ENCODE assay signal across 8 mouse cellular contexts in genomic region chr5:14514631-14515523, GRCm38 (mm10). TPM values are rescaled to one million over a fixed set of nuclear protein-coding genes. Genes with fewer than 3 reads are reported as not detected.
DNase-seq lines count a peak whose midpoint lies in the region.

TSS of gene Pclo (plus strand) at chr5:14514918.

- DNase-seq in Muller cell, postnatal 12 days (ENCODE audit: inconsistent ontology term) = peak; percentile 94
- peak; percentile 95 for DNase-seq in cerebellum, adult 9-10 months
- peak; percentile 93 to 95 for DNase-seq in frontal cortex, adult 2 months (ENCODE audit: extremely low spot score in 1 of 2, low spot score in 1 of 2)
- peak; percentile 94 for DNase-seq in hindbrain, embryonic 10.5 days (ENCODE audit: low spot score)
- DNase-seq in layer of hippocampus, adult 8-10 months (ENCODE audit: low spot score in 2 of 2) = peak; percentile 91 to 92
- peak; percentile 75 to 76 for DNase-seq in lung, adult 18-20 months
- peak; percentile 60 for DNase-seq in ovary, postnatal 10 days (ENCODE audit: low spot score)
- DNase-seq in urinary bladder, adult 2 months (ENCODE audit: low spot score) = peak; percentile 63

- WGBS in hindbrain, embryonic 10.5 days = under 1% methylated on average over 89 of the region's 89 CpGs

- no peaks in the 10 kb centered on the region for H3K27me3 ChIP-seq in hindbrain, embryonic 10.5 days (ENCODE audit: insufficient read depth, poor library complexity, severe bottlenecking)

- H3K27ac ChIP-seq in hindbrain, embryonic 10.5 days = peak within 1 kb of the TSS; percentile 90

- no peaks in the 10 kb centered on the region for H3K36me3 ChIP-seq in hindbrain, embryonic 10.5 days

- H3K4me3 ChIP-seq in hindbrain, embryonic 10.5 days = peak within 1 kb of the TSS; percentile 77

- H3K9me3 ChIP-seq in hindbrain, embryonic 10.5 days = no peaks in the 10 kb centered on the region

- H3K4me1 ChIP-seq in hindbrain, embryonic 10.5 days (replicated peaks) = peaks cover 5% of the 10 kb centered on the region; the same call in 1 of the 2 replicates

RNA-seq across cellular contexts. Expression of gene Pclo, which starts in this region (rescaled TPM):
- 54.8 and 65.2 TPM in 2 replicates for polyA plus RNA-seq in frontal cortex, adult 2 months (2012; rRNA removed)
- 0.92 and 1.8 TPM in 2 replicates for polyA plus RNA-seq in hindbrain, embryonic 10.5 days (2016; fragmentation: Nextera tagmentation; extraction: Ambion mirVana)
- total RNA-seq in layer of hippocampus, adult 8-10 months (2022) = 100 to 1,000 TPM; 108 to 123 (median 110) TPM
- polyA plus RNA-seq in urinary bladder, adult 2 months (2012; rRNA removed) = 1.6 TPM in 2 replicates

Comparison
In these comparisons a context has a peak if more than half of its experiments do, and no peak if none do; other contexts are left out.
1. Peak in every context shown above with its lines: DNase-seq, H3K4me3 ChIP-seq and H3K27ac ChIP-seq.
2. RNA of gene Pclo (polyA plus RNA-seq): 54.8 to 65.2 TPM in frontal cortex, adult 2 months; 0.92 to 1.8 TPM in hindbrain, embryonic 10.5 days and 1.6 TPM in urinary bladder, adult 2 months; every median in the first group is over 10 times any median in the second.